9 mouse cellular contexts compared by ENCODE assay signal in the genomic region with DNA sequence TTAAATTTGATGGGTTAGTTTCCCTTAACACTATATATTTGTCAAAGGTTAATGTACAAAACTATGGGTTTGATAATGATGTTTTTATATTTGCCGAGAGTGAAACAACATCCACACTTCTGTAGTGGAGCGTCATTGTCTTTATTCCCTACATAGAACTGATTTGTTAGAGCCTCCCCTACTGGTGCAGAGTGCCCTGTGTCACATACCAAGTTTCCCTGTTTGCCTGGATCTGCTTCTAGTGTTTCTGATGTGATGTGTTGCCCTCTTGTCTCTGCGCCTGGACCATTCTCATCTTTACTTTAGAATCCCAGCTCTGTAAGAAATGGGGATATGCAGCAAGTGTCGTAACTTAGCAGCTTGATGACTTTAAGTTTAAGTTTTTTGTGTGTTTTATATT. TPM values are rescaled to one million over a fixed set of nuclear protein-coding genes. Genes with fewer than 3 reads are reported as not detected.
DNase-seq lines count a peak whose midpoint lies in the region.
"Had no signal": no experiment of that assay in that cellular context is flagged by ENCODE, and none has a peak within 500 bp of the region (broad histone marks: within the 10 kb centered on the region; RNA-seq: fewer than 3 reads in every experiment).

No protein-coding gene starts in this region.

- intact Hi-C loops in heart, postnatal 14 days (cut with DNase I) = no loop called here

- DNase-seq in heart, adult 18-20 months = peak; percentile 20 to 48
- DNase-seq in heart, postnatal 14 days = no peak
- peak; percentile 32 for DNase-seq in layer of hippocampus, adult 11-12 months (ENCODE audit: low spot score)
- no peak for DNase-seq in layer of hippocampus, postnatal 10 days (ENCODE audit: low spot score in 2 of 2)
- DNase-seq in 3T3-L1 (ENCODE audit: low read depth, low spot score) (peak; percentile 56), A20 (ENCODE audit: low read depth, low spot score) (peak; percentile 30)
- no peak for DNase-seq in cerebellum, postnatal 10 days
- DNase-seq: cerebellum, adult 2 months; liver, embryonic 13.5 days had no signal

RNA-seq across cellular contexts. Expression of gene Spred1, which starts 51.8 kb away (rescaled TPM):
- total RNA-seq in heart, adult 18-20 months (2021) = 10 to 100 TPM; 13.6 to 14.4 TPM
- 10 to 100 TPM; 18.8 to 20.5 TPM for total RNA-seq in heart, postnatal 14 days (2021)
- total RNA-seq in layer of hippocampus, postnatal 10 days (2021) = 10 to 100 TPM; 67.5 to 72.2 TPM

Comparison
In these comparisons a context has a peak if more than half of its experiments do, and no peak if none do; other contexts are left out.
1. DNase-seq: peak in heart, adult 18-20 months (2 of 2), layer of hippocampus, adult 11-12 months (single experiment), 3T3-L1 (single experiment) and A20 (single experiment); none in heart, postnatal 14 days (0 of 2), layer of hippocampus, postnatal 10 days (0 of 2) and cerebellum, postnatal 10 days (0 of 2).